Mouse (Mus musculus) heart, postnatal 0 days (tissue): ENCODE measurements at regions not wholly inside any gene's neighbourhood (a gene's known extent, or its start where the extent isn't known, plus 50 kb on each side); places are given as distances from the start of the nearest gene placed in this dataset.

Experiments used
- ATAC-seq: fragments of 200-750 bp; cut with Nextera tagmentation; 2 replicates; pipeline ENCODE4 v1.8.0; 2017; ENCODE audit warnings: low read depth, moderate number of reproducible peaks, moderate library complexity; ENCODE audit not compliant: insufficient read depth
- DNase-seq: peaks from one replicate; pipeline ENCODE4 v3.0.0-alpha.2; 2016; ENCODE audit warnings: low spot score
- H3K27ac ChIP-seq: fragments of 300-500 bp; sonication (generic); 2 replicates; pipeline ENCODE4 v1.5.1; 2014; ENCODE audit warnings: low read depth, mild to moderate bottlenecking
- H3K27me3 ChIP-seq: fragments of 300-500 bp; sonication (generic); 2 replicates; pipeline ENCODE4 v1.6.1; 2014; ENCODE audit warnings: low read length, mixed read lengths; ENCODE audit not compliant: control insufficient read depth, insufficient read depth
- H3K36me3 ChIP-seq: fragments of 300-500 bp; sonication (generic); replicated peaks from 2 replicates; pipeline ENCODE4 v1.6.1; 2014; ENCODE audit warnings: low read length, mixed read lengths; ENCODE audit not compliant: control insufficient read depth, insufficient read depth
- H3K4me1 ChIP-seq: fragments of 300-500 bp; sonication (generic); 2 replicates; pipeline ENCODE4 v1.6.1; 2014; ENCODE audit warnings: antibody characterized with exemption; ENCODE audit not compliant: control insufficient read depth, insufficient read depth
- H3K4me2 ChIP-seq: fragments of 300-500 bp; sonication (generic); 2 replicates; pipeline ENCODE4 v1.6.1; 2014; ENCODE audit warnings: low read depth, mild to moderate bottlenecking, low read length, moderate library complexity
- H3K4me3 ChIP-seq: fragments of 300-500 bp; sonication (generic); 2 replicates; pipeline ENCODE4 v1.5.1; 2014; ENCODE audit warnings: low read depth, low read length
- H3K9ac ChIP-seq: fragments of 300-500 bp; sonication (generic); replicated peaks from 2 replicates; pipeline ENCODE4 v1.6.1; 2014; ENCODE audit warnings: low read depth, low read length, mixed read lengths
- H3K9me3 ChIP-seq: fragments of 300-500 bp; sonication (generic); replicated peaks from 2 replicates; pipeline ENCODE4 v1.6.1; 2016; ENCODE audit warnings: low read length; ENCODE audit not compliant: control insufficient read depth
- CTCF ChIP-seq: IDR thresholded peaks from 2 replicates; pipeline ENCODE4 v1.5.1; 2016; ENCODE audit warnings: antibody characterized with exemption, control low read depth, low read depth
- EP300 ChIP-seq: IDR thresholded peaks from 2 replicates; pipeline ENCODE4 v1.6.1; 2016; ENCODE audit warnings: antibody characterized with exemption, low read depth
- WGBS: fragments of 180-500 bp; shearing (Covaris S2); extraction: QIAGEN DNeasy Blood & Tissue Kit; methylation state at CpG from one replicate; pipeline ENCODE4 v1.1.7; 2014; 5-methylcytosine and 5-hydroxymethylcytosine counted together

GRCm38 (mm10) chr14:47935401-47935800 lies 185.2 kb upstream of the Peli2 start:
- Histone ChIP-seq H3K4me1 (no peaks in the 10 kb centered on the region), H3K9ac (no peak overlapping the region), H3K27me3 (no peaks in the 10 kb centered on the region), H3K27ac (no peak overlapping the region), H3K36me3 (no peaks in the 10 kb centered on the region), H3K4me3 (no peak overlapping the region), H3K4me2 (no peak overlapping the region), H3K9me3 (no peaks in the 10 kb centered on the region)
- 91% methylated on average over 6 of the region's 6 CpGs for WGBS
- DNase-seq, result no peak
- ATAC-seq, result no peak
- no peak for TF ChIP-seq EP300
- TF ChIP-seq CTCF, result no peak

GRCm38 (mm10) chr14:47937081-47937651 lies 183.5 kb upstream of the Peli2 start:
- Histone ChIP-seq H3K9ac (no peak overlapping the region), H3K4me2 (no peak overlapping the region), H3K4me3 (no peak overlapping the region), H3K4me1 (no peaks in the 10 kb centered on the region), H3K9me3 (no peaks in the 10 kb centered on the region), H3K27ac (no peak overlapping the region), H3K36me3 (no peaks in the 10 kb centered on the region), H3K27me3 (no peaks in the 10 kb centered on the region)
- ATAC-seq, result no peak
- DNase-seq, result no peak
- WGBS, result 63% methylated on average over 7 of the region's 7 CpGs
- TF ChIP-seq EP300 (no peak), CTCF (no peak)

- no peak for TF ChIP-seq EP300
- TF ChIP-seq CTCF, result no peak
- no peak for ATAC-seq
- no peaks in the 10 kb centered on the region for H3K27me3 ChIP-seq
- no peak overlapping the region for H3K9ac ChIP-seq
- no peak overlapping the region for H3K4me2 ChIP-seq
- H3K36me3 ChIP-seq, result no peaks in the 10 kb centered on the region
- no peak for DNase-seq
- WGBS, result 62% methylated on average over 7 of the region's 7 CpGs
- H3K4me3 ChIP-seq, result no peak overlapping the region
- H3K4me1 ChIP-seq, result no peaks in the 10 kb centered on the region
- H3K9me3 ChIP-seq, result no peaks in the 10 kb centered on the region
- no peak overlapping the region for H3K27ac ChIP-seq
Measured at GRCm38 (mm10) chr14:47939781-47940590, 180.6 kb upstream of the Peli2 start.

- H3K4me2 ChIP-seq, result no peak overlapping the region
- H3K27me3 ChIP-seq, result no peaks in the 10 kb centered on the region
- H3K9ac ChIP-seq, result no peak overlapping the region
- no peaks in the 10 kb centered on the region for H3K9me3 ChIP-seq
- ATAC-seq, result no peak
- H3K4me3 ChIP-seq, result no peak overlapping the region
- DNase-seq, result no peak
- no peak overlapping the region for H3K27ac ChIP-seq
- H3K36me3 ChIP-seq, result no peaks in the 10 kb centered on the region
- no peaks in the 10 kb centered on the region for H3K4me1 ChIP-seq
- no peak for TF ChIP-seq CTCF
- TF ChIP-seq EP300, result no peak
Measured at GRCm38 (mm10) chr14:47942671-47943070, 178.0 kb upstream of the Peli2 start.

- no peak overlapping the region for H3K4me2 ChIP-seq
- no peak overlapping the region for H3K4me3 ChIP-seq
- TF ChIP-seq CTCF, result no peak
- no peaks in the 10 kb centered on the region for H3K4me1 ChIP-seq
- ATAC-seq, result no peak
- no peaks in the 10 kb centered on the region for H3K36me3 ChIP-seq
- H3K9ac ChIP-seq, result no peak overlapping the region
- H3K9me3 ChIP-seq, result no peaks in the 10 kb centered on the region
- no peak overlapping the region for H3K27ac ChIP-seq
- no peak for DNase-seq
- H3K27me3 ChIP-seq, result no peaks in the 10 kb centered on the region
- WGBS, result 73% methylated on average over 1 of the region's 1 CpGs
Measured at GRCm38 (mm10) chr14:47944595-47944994, 176.0 kb upstream of the Peli2 start.

- no peaks in the 10 kb centered on the region for H3K4me1 ChIP-seq
- H3K27ac ChIP-seq, result no peak overlapping the region
- H3K4me3 ChIP-seq, result no peak overlapping the region
- TF ChIP-seq CTCF (no peak), EP300 (no peak)
- 76% methylated on average over 5 of the region's 5 CpGs for WGBS
- no peaks in the 10 kb centered on the region for H3K9me3 ChIP-seq
- ATAC-seq (no peak), DNase-seq (no peak)
- no peaks in the 10 kb centered on the region for H3K36me3 ChIP-seq
- no peaks in the 10 kb centered on the region for H3K27me3 ChIP-seq
- H3K4me2 ChIP-seq, result no peak overlapping the region
- H3K9ac ChIP-seq, result no peak overlapping the region
Measured at GRCm38 (mm10) chr14:47951041-47951440, 169.6 kb upstream of the Peli2 start.
